Mouse (Mus musculus): ENCODE measurements around the gene Foxp4. TPM values are rescaled to one million over a fixed set of nuclear protein-coding genes. Genes with fewer than 3 reads are reported as not detected.

Gene Foxp4
- total RNA-seq (2023) = 62.3 TPM

DNA sequence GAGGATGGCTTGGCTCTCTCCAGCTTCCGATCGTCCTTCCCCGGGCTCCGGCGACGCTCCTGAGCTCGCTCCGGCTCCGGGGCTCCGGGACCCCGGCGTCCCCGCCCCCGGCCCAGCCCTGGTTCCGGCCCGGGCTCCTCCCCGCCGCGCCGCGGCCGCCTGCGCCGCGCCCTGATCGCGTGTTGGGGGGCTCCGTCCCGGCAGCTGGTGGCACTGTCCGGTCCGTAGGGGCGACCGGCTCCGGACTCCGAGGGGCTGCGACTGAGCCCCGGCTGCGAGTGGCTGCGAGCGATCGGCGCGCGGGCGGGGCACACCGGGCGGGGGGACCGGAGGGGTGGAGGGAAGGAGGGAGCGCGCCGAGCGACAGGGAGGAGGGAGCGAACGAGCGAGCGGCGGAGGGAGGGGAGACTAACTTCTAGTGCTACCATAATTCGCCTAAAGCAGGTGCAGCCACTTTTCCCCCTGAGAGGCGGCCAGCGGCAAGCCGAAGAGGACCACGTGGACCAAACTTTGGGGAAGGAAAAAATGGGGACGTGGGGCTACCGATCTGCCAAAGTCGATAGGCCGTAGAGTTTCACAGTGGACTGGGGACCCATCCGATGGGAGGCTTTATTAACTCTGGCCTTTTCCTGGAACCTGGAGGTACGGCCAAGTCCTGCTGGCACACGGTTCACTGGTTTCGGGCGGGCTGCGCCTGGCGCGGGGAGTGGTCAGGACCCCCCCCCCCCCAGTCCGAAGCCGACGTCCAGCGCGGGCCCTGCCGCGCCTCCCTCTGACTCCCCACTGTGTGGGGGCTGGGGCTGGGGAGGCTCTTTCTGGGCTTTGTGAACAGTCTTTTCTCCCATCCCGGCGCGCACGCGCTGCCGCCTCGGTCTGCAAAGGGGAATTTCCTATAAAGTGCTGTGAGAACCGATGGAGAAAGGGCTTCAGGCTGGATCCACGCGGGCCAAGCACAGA is at the start of gene Foxp4:
Gene Foxp4 (minus strand): TSS at position 263 of the 957 bp plus-strand sequence.

DNA sequence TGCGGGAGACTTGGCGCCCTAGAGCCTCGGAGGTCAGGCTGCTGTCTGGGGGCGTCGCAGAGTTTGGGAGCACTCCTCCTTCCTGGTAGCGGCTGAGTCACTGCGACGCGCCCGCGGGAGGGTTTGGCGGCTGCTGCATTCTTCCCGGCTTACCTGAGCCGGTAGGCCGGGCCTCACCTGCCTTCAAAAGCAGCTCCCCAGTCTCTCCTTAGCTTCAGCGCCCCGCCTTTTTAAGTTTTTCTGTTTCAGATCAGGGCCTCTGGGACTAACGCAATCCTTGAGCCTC is 90.0 kb downstream of the Foxp4 start, which contains the start of gene Mdfi:
Gene Mdfi (minus strand): TSS at position 210 of the 286 bp plus-strand sequence.

Other genes starting within 250 kb of the Foxp4 start
- 114 TPM for gene Tomm6, start 236.3 kb downstream of the Foxp4 start, total RNA-seq (2023)
- 2.4 TPM for gene Frs3, start 235.6 kb downstream of the Foxp4 start, total RNA-seq (2023)
- gene Gm21981, start 230.2 kb downstream of the Foxp4 start, total RNA-seq (2023) = 0.21 TPM
- gene Prickle4, start 229.9 kb downstream of the Foxp4 start, total RNA-seq (2023) = not detected
- gene Pgc, start 197.8 kb downstream of the Foxp4 start, total RNA-seq (2023) = not detected
- gene Tfeb, start 187.6 kb downstream of the Foxp4 start, total RNA-seq (2023) = 35.0 TPM
- not detected for gene Mdfi, start 90.0 kb downstream of the Foxp4 start, total RNA-seq (2023)
- not detected for gene 1700122O11Rik, start 113.6 kb upstream of the Foxp4 start, total RNA-seq (2023)
- not detected for gene 1700067P10Rik, start 164.7 kb upstream of the Foxp4 start, total RNA-seq (2023)
- not detected for gene 9830107B12Rik, start 221.6 kb upstream of the Foxp4 start, total RNA-seq (2023)
- 1.6 TPM for gene A530064D06Rik, start 242.6 kb upstream of the Foxp4 start, total RNA-seq (2023)